Mouse (Mus musculus): ENCODE measurements around the gene Tmed10. TPM values are rescaled to one million over a fixed set of nuclear protein-coding genes. Genes with fewer than 3 reads are reported as not detected.
A peak's percentile ranks its signal among the peaks of the same experiment; 100 is the strongest.

Gene Tmed10
- total RNA-seq (2021): 236 and 243 TPM in 2 replicates
- long read RNA-seq, experiment 1, transcript Tmed10-201 (5 exons, 1,482 nt): major isoform, 321 of 483 reads
- long read RNA-seq, experiment 1, partial matches to known transcripts: 1 of 483 reads
- long read RNA-seq, experiment 1, other reads (novel, unspliced or antisense): 158 of 483 reads
- long read RNA-seq, experiment 2, transcript Tmed10-201 (5 exons, 1,482 nt): major isoform, 211 of 367 reads
- long read RNA-seq, experiment 2, partial matches to known transcripts: 4 of 367 reads
- long read RNA-seq, experiment 2, other reads (novel, unspliced or antisense): 149 of 367 reads

GRCm38 (mm10) chr12:85374561-85375272 lies at the start of gene Tmed10:
Gene Tmed10, minus strand, starts transcription at chr12:85374847.
- DNase-seq: peak; percentile 94

- DNase-seq: no peak
Measured at GRCm38 (mm10) chr12:85423236-85423635, 48.6 kb upstream of the Tmed10 start.

GRCm38 (mm10) chr12:85422536-85422935 lies 47.9 kb upstream of the Tmed10 start:
- no peak for DNase-seq

DNA sequence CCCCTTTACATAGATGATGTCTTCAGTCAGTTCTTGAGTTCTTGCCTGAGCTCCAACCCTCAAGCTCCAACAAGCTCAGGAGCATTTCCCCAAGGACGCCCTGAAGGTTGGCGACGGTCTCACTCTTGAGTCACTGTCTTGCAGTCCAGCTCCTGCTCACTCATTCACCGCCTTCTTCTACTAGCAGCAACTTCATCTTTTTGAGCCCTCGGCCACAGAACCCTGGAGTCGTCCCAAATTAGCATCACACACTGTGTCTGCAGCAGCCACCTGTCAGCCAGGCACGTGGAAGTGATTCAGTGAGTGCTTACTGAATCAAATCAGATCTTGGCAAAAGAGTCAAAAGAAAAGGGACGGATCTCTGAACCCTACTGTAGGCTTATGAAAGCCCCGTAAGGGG lies 46.3 kb upstream of the Tmed10 start:
- DNase-seq: peak; percentile 36

DNA sequence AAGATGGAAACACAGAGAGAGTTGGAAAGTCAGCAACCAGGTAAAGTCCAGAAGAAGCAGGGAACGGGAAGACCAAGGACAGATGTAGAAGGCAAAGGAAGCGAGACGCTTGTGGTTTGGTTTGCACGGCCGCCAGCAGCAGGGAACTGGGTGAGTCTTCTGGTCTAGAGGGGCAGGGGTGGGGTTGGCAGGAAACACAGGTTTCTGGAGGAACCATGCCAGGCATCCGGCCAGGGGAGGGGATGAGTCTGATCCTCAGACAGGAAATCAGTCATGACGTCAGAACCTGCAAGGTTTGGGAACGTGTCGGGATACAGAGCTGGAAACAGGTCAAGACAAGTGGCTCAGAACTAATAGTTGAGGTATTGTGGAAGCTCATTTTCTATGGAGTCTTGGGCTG lies 43.2 kb upstream of the Tmed10 start:
- peak; percentile 70 for DNase-seq

DNA sequence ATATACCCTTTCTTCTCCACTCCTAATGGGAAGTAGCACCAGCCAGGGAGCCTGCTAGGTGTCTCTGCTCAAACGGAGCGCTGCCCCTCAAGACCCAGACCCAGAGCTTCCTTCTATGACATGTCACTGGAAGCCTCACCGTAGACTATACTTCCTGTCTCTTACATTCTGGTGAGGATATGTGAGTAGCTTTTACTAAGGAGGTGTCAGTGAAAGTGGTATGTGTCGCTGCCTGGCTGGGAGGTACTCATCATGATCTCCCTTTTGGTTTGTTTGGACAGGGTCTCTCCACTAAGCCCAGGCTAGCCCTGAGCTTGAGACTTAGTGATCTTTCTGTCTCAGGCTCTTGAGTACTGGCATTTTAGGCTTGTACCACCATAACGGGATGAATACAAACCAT lies 41.7 kb upstream of the Tmed10 start:
- DNase-seq: no peak

DNA sequence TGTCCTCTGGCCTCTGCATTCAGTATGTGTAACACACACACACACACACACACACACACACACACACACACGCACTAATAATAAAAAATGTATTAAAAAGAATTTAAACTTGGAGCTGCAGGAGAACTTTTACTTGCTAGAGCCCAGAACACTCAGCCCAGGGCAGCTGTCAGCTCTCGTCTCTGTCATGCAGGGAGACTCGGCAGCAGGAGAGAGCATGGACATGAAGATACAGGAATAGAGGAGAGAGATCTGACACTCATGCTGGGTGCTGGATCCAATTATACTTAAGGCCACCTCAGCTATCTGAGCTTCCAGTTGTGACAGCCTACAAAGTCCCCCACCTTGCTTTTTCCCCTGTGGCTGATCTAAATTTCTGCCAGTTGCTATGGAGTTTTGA lies 41.2 kb upstream of the Tmed10 start:
- DNase-seq: no peak

DNA sequence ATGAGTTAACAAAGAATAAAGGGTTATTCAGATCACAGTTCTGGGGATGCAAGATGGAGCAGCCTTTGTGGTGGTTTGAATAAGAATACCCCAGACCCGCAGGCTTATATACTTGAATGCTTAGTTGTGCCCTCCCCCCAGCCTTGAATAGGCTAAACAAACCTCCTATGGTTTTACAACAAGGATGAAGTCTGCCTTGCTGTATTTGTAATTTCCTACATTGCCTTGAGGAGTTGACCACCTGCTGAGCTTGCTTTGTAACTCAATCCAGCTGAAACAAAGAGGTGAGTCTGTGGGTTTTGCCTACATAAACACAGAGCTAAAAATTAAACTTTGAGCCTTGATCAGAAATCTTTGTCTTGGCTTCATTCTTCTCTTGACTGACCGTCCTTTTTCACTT lies 36.5 kb upstream of the Tmed10 start:
- no peak for DNase-seq

DNA sequence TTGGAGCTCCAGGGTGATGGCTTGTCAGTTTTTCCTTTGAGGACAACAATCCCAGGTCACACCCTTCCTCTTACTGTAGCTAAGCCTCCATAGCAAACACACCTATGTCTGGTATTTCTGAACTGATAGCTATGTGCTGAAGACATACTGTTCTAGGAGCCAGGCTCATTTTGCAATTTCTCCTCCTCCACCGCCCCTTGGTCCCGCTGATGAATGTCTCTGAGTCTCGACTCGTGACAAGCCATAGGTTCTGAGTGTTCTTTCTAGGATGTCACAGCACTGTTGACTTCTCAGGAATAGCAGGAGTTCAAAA lies 23.3 kb upstream of the Tmed10 start:
- peak; percentile 20 for DNase-seq

- DNase-seq: peak; percentile 74
Measured at GRCm38 (mm10) chr12:85397063-85397959, 22.7 kb upstream of the Tmed10 start.

GRCm38 (mm10) chr12:85393981-85394380 lies 19.3 kb upstream of the Tmed10 start:
- DNase-seq: peak; percentile 40

DNA sequence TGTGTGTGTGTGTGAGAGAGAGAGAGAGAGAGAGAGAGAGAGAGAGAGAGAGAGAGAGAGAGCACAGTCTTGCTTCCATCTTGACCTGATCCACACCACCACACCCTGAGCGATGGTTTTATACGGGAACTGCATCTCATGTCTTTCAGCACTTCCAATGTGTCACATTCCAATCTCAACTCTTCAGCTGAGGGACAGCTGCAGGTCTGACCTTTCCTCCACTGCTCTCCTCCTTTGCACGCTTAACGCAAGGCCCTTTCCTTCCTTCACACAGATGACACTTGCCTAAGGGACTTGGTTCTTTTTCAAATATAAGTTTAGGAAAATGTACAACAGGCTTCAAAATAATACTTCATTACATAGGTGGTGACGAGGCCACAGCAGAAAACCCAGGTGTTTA lies 18.9 kb upstream of the Tmed10 start:
- no peak for DNase-seq

GRCm38 (mm10) chr12:85391148-85391547 lies 16.5 kb upstream of the Tmed10 start:
- no peak for DNase-seq

GRCm38 (mm10) chr12:85389204-85390185 lies 14.8 kb upstream of the Tmed10 start:
- DNase-seq: no peak

DNA sequence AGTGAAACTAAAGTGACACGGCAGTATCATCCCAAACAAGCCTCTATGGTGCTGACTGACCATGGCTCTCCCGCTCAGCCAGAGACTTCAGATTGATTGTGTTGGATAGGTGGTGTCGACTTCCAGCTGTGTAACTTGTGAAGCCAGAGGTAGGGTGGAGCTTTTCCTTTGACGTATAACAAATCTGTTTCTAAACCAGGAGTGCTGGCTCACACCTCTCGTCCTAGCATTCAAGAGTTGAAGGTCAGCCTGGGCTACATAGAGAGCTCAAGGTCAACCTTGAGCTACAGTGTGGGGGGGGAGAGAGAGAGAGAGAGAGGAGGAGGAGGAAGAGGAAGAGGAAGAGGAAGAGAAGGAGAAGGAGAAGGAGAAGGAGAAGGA lies 11.3 kb upstream of the Tmed10 start:
- no peak for DNase-seq

DNA sequence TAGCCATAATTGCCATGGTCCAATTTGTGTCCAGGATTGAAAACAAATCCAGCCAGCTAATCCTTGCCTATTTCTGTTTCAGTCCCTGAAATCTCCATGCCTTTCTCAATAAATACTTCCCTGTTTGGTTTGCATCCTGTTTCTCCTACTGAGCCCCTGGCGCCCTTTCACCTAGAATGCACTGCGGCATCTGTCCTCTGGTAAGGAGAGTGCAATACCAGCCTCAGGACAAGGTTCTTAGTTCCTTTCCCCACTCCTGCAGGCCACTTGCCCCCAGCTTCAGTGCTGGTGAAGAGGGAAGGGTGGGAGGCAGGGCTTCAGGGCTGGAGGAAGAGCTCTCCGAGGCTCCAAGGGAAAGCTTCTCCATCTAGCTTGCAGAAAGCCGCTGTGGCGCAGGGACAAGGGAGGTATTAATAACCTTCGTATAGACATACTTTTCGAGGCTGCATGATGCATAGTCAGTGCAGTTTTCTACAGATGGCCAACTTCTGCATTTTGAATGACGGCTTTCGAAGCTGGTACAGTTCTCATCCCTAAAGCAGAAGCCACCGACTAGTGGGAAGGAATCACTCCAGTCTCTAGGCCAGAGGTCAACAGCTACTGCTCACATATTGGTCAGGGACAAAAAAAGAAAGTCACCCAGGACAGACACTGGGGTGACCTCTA lies 10.8 kb upstream of the Tmed10 start:
- DNase-seq: no peak

DNA sequence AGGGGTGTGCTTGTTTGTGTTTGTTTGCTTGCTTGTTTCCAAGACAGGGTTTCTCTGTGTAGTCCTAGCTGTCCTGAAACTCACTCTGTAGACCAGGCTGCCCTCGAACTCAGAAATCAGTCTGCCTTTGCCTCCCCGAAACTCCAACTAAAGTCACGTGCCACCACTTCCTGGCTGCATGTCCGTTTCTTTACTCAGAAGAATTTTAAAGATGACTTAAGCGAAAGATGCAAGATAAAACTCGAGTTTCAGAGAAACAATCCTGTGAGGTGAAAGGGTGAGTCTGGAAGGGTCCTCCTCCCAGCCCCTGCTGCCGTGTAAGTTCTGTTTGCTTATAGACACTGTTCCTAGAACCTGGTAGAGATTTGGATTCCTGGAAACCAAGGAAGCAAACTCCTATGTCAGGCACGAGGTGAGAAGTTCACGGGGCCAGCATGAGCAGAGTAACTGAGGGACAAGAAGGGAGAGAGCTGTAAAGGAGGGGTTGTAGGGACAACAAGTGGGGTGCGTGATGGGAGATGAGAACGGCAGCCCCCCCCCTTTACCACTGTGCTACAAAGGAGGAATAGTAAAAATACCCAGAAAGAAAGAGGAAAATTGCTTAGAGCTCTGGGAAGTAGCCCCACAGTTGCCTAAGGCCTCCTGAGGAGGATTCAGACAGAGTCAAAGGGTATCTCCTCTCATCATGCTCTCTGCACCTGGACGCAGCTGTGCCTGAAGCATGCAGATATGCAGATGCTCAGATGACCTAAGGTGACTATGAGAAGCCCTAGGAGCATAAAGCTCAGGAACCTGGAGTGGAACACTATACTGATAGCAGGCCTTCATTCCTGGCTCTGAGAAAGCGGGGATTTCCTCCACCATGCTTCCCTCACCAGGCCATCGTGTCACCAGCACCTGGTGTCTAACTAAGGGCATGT lies 8.4 kb upstream of the Tmed10 start:
- no peak for DNase-seq

GRCm38 (mm10) chr12:85381570-85381969 lies 6.9 kb upstream of the Tmed10 start:
- DNase-seq: no peak

GRCm38 (mm10) chr12:85380942-85381341 lies 6.3 kb upstream of the Tmed10 start:
- no peak for DNase-seq

- DNase-seq: no peak
Measured at GRCm38 (mm10) chr12:85380308-85380707, 5.7 kb upstream of the Tmed10 start.

Measured in adrenal gland, postnatal 14 days (tissue).